8 mouse cellular contexts compared by ENCODE assay signal in genomic region chr2:93014093-93014937, GRCm38 (mm10). TPM values are rescaled to one million over a fixed set of nuclear protein-coding genes. Genes with fewer than 3 reads are reported as not detected.
DNase-seq lines count a peak whose midpoint lies in the region; ATAC-seq and TF ChIP-seq lines count a peak whose summit lies in the region.

No protein-coding gene starts in this region.

- peak overlapping the region; percentile 73 for H3K9ac ChIP-seq in kidney, embryonic 14.5 days (ENCODE audit: low read depth, low read length)

- no peak for DNase-seq in layer of hippocampus, adult 2 months (ENCODE audit: low spot score in 2 of 2)
- DNase-seq in layer of hippocampus, adult 8-10 months (ENCODE audit: low spot score in 2 of 2) = no peak
- DNase-seq in adrenal gland, postnatal 4 days (ENCODE audit: low spot score in 2 of 2) = peak; percentile 55 to 71
- peak; percentile 90 for DNase-seq in heart, embryonic 10.5 days (ENCODE audit: low spot score)
- DNase-seq in lung, postnatal 10 days = peak; percentile 75
- peak; percentile 59 for DNase-seq in retina, embryonic 14.5 days (ENCODE audit: low spot score)
- no peak for DNase-seq in left cerebral cortex, postnatal 25 days (ENCODE audit: low spot score in 2 of 2)

- peak; percentile 88 for ATAC-seq in kidney, embryonic 14.5 days (ENCODE audit: low FRiP score, low TSS enrichment)

- peak overlapping the region; percentile 98 for H3K4me2 ChIP-seq in kidney, embryonic 14.5 days (replicated peaks; ENCODE audit: low read depth, low read length)

- 4% methylated on average over 45 of the region's 50 CpGs for WGBS in heart, embryonic 10.5 days
- WGBS in kidney, embryonic 14.5 days = 3% methylated on average over 39 of the region's 50 CpGs

- H3K4me3 ChIP-seq in layer of hippocampus, adult 2 months = peak overlapping the region; percentile 52
- peak overlapping the region; percentile 79 for H3K4me3 ChIP-seq in heart, embryonic 10.5 days
- peak overlapping the region; percentile 56 for H3K4me3 ChIP-seq in kidney, embryonic 14.5 days (ENCODE audit: low read length)

- H3K27me3 ChIP-seq in heart, embryonic 10.5 days (ENCODE audit: insufficient read depth, poor library complexity, severe bottlenecking) = no peaks in the 10 kb centered on the region
- H3K27me3 ChIP-seq in kidney, embryonic 14.5 days (ENCODE audit: control insufficient read depth, insufficient read depth, low read length) = no peaks in the 10 kb centered on the region

- 0 out of 2 replicates have a peak overlapping the region, but pooled peaks have one; percentile 10 for H3K27ac ChIP-seq in layer of hippocampus, adult 2 months
- H3K27ac ChIP-seq in heart, embryonic 10.5 days = peak overlapping the region; percentile 94
- H3K27ac ChIP-seq in kidney, embryonic 14.5 days (ENCODE audit: low read depth, low read length) = peak overlapping the region; percentile 98

- peaks cover 25% of the 10 kb centered on the region for H3K36me3 ChIP-seq in heart, embryonic 10.5 days
- peaks cover 7% of the 10 kb centered on the region; the same call in 1 of the 2 replicates for H3K36me3 ChIP-seq in kidney, embryonic 14.5 days (ENCODE audit: control insufficient read depth, insufficient read depth, low read length)

- H3K9me3 ChIP-seq in heart, embryonic 10.5 days = no peaks in the 10 kb centered on the region
- H3K9me3 ChIP-seq in kidney, embryonic 14.5 days (ENCODE audit: control insufficient read depth, low read length) = no peaks in the 10 kb centered on the region

- peaks cover 33% of the 10 kb centered on the region for H3K4me1 ChIP-seq in heart, embryonic 10.5 days
- H3K4me1 ChIP-seq in kidney, embryonic 14.5 days (ENCODE audit: control insufficient read depth, insufficient read depth, low read length) = peaks cover 27% of the 10 kb centered on the region

- intact Hi-C loops in left cerebral cortex, postnatal 25 days (cut with DNase I) = no loop called here

- no peak for TF ChIP-seq CTCF in layer of hippocampus, adult 2 months (conservative IDR thresholded peaks at IDR 0.05)

RNA-seq across cellular contexts. Expression of gene Prdm11, which starts 31.7 kb away (rescaled TPM):
- 10 to 100 TPM; 30.7 to 30.9 TPM for total RNA-seq in layer of hippocampus, adult 2 months (2021)
- 10 to 100 TPM; 23.7 to 29.5 (median 26.6) TPM for total RNA-seq in layer of hippocampus, adult 8-10 months (2022)
- 10 to 100 TPM; 59.3 to 65.4 TPM for total RNA-seq in adrenal gland, postnatal 4 days (2021)
- 4.5 and 4.6 TPM in 2 replicates for polyA plus RNA-seq in heart, embryonic 10.5 days (2016; fragmentation: Nextera tagmentation; extraction: Ambion mirVana)
- polyA plus RNA-seq in kidney, embryonic 14.5 days (2014; fragmentation: Nextera tagmentation; extraction: Ambion mirVana) = 4.3 and 5.1 TPM in 2 replicates
- total RNA-seq in left cerebral cortex, postnatal 25 days (2021) = 10 to 100 TPM; 21.7 to 25.8 TPM

Comparison
In these comparisons a context has a peak if more than half of its experiments do, and no peak if none do; other contexts are left out.
1. DNase-seq: peak in adrenal gland, postnatal 4 days (2 of 2), heart, embryonic 10.5 days (single experiment), lung, postnatal 10 days (single experiment) and retina, embryonic 14.5 days (single experiment); none in layer of hippocampus, adult 2 months (0 of 2), layer of hippocampus, adult 8-10 months (0 of 2) and left cerebral cortex, postnatal 25 days (0 of 2).
2. H3K27ac ChIP-seq: peak in every context shown above with its lines; median percentile 98 in kidney, embryonic 14.5 days; 94 in heart, embryonic 10.5 days; 10 in layer of hippocampus, adult 2 months.
3. Peak in every context shown above with its lines, with median percentiles within 50 percentile points of each other: H3K4me3 ChIP-seq.